Mouse (Mus musculus): ENCODE measurements around the gene Lmntd1. TPM values are rescaled to one million over a fixed set of nuclear protein-coding genes. Genes with fewer than 3 reads are reported as not detected.

Gene Lmntd1
- polyA plus RNA-seq, 1 experiment = not detected

DNA sequence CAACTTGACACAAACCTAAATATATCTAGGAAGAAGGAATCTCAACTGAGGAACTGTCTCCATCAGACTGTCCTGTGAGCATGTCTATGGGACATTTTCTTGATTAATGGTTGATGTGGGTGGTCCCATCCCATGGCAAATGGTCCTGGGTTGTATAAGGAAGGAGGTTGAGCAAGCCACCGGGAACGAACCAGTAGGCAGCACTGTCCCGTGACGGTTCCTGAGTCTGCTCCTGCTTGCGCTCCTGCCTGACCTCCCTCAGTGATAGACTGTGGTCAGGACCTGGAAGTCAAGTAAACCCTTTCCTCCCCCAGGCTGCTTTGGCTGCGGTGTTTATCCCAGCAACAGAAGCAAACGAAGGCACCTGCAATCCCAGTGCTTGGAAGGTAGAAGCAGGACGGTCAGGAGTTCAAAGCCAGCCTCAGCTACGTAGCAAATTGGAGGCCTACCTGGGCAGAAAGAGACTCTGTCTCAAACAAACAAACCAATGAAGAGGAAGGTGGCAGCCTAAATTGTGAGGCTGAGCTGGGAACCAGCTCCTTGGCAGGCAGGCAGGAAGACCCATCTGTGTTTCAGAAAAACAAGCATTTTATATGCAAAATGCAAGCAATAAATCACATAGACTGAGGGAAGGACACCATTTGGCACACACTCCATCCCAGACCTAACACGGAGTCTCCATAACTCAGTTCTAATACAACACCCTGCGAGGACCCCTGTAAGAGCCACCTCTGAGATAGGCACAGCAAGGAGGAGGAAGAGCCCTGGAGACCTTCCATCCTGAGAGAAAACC, 23.4 kb downstream of the Lmntd1 start:
- H3K4me3 ChIP-seq (ENCODE audit: insufficient read depth, low read depth, low read length) = no peak overlapping the region
- H3K4me1 ChIP-seq (ENCODE audit: control insufficient read depth, insufficient read depth, insufficient read length, low read length) = no peaks in the 10 kb centered on the region; the same call in 1 of the 2 replicates
- no peak overlapping the region for H3K27ac ChIP-seq (replicated peaks; ENCODE audit: low read depth, low read length)

DNA sequence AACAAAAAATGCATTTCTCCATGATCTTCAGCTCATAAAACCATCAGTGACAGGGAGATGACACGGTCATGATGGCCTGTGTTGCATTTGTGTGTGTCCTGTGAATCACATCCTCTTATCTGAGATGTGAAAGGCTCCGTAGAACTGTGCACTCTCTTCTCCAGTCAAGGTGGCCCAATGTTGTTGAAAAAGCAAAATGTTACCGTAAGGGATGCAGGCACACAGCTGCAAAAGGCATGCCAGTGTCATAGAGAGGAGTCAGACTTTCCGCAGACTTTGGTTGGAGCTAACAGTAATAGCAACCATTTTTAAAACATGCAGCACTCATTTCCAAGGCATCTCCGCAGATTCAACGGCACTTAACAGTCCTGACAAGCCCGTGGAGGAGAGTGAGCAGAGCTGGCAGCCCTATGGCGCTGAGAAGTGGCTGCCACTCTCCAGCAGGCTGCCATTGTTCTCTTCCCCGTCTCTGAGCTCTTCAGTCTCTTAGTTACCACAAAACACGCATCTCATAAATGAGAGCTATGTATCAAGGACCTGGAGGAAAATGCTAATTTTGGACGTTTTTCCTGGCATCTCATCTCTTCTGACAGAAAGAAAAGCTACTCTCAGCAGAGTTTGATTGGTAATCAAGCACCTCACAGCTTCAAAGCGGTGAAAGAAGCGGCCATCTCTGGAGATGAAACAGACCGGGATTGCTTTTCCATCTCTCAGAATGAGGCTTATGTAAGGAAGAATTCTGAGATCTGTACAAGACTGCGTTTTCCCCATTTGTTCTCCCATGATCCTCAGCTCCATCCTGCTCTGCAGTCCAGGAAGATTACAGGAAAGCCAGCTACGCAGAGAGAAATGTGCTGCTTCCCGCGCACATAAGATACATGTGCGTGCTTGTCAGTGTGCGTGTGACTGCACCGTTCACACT, 28.8 kb downstream of the Lmntd1 start:
- H3K4me3 ChIP-seq (ENCODE audit: insufficient read depth, low read depth, low read length) = no peak overlapping the region
- H3K27ac ChIP-seq (replicated peaks; ENCODE audit: low read depth, low read length) = no peak overlapping the region
- no peaks in the 10 kb centered on the region for H3K4me1 ChIP-seq (ENCODE audit: control insufficient read depth, insufficient read depth, insufficient read length, low read length)

DNA sequence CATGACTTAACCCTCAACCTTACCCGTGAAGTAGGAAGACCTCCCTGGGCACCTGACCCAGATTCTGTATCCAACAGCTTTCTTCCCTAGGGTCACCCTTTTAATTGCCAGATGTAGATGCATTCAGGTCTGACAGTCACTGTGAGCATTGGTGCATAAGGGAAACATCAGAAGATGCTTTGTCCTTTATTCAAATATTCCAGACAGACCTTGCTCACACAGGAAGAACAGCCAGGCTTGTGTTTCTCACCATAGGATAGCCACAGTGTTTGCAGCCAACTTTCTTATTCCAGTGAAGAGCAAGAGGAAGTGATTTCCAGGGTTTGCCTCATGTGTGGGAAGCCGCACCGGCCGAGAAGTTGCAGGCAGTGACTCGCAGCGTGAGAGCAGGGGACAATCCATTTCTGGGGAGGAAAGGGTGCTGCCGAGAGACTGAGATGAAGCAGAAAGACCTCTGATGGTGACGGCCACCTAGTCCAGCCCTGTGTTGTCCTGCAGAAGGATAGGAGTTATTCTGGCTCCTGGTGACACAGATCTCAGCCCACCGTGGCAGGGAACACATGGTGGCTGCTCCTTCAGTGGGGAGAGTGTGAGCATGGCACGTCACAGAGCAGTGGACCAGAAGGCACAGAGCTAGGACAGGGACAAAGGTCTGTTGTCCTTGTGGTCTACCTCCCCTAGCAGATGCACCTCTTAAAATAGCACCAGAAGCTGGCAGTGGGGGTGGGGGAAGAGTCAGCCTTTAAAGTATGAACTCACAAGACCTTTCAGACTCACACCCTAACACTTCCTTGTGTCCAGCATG, 32.6 kb downstream of the Lmntd1 start:
- H3K4me3 ChIP-seq (ENCODE audit: insufficient read depth, low read depth, low read length) = no peak overlapping the region
- no peaks in the 10 kb centered on the region for H3K4me1 ChIP-seq (ENCODE audit: control insufficient read depth, insufficient read depth, insufficient read length, low read length)

DNA sequence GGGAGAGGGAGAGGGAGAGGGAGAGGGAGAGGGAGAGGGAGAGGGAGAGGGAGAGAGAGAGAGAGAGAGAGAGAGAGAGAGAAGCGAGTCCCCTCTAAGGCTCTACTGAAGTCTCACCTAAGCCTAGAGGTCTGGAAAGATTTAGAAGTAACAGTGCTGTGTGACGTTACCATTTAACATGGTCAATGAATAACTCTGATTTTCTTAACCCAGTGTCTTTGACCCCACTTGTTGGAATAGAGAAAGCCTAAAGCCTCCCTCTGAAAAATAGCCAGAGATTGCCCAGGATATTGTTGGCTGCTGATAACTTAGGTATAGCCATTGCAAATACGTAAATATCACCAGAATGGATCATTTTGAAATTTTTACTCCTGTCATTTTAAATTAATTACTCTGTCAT, 34.4 kb downstream of the Lmntd1 start:
- H3K4me1 ChIP-seq (ENCODE audit: control insufficient read depth, insufficient read depth, insufficient read length, low read length) = no peaks in the 10 kb centered on the region
- H3K4me3 ChIP-seq (ENCODE audit: insufficient read depth, low read depth, low read length) = no peak overlapping the region
- no peak overlapping the region for H3K27ac ChIP-seq (replicated peaks; ENCODE audit: low read depth, low read length)

More for the DNA sequence above, 32.6 kb downstream of the Lmntd1 start:
- no peak overlapping the region for H3K27ac ChIP-seq (replicated peaks; ENCODE audit: low read depth, low read length)

DNA sequence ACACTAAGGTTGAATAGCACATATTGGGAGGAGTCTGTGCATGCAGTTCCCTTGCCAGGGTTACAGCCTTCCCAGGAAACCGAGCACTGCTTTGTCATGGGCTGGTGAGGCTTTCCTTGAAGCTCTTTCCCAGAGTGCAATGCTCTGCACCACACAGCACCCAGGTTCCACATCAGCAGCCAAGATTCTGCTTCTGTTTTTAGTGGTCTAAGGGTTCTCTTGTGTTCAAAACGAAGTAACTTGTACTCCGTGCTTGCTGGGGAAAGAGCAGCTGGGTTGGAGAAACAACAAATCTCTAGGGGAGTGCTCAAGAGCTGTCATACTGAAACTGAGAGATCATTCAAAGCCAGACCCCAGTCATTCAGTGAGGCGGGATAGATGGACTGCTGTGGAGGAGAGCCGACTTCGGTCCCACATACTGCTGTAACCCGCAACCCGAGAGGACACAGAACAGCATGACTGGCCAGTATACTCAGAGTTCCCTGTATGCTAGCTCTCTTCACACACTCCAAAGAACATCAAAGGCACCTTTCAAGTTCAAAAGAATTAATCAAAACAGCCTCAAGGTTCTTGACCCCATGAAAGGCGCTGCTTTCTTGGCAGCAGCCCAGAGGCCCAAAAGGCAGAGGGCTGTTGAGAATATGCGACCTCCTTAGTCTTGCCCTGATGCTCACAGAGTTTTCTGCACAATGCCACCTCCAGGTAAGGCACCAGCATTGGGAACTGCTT, 35.5 kb downstream of the Lmntd1 start:
- Histone ChIP-seq H3K4me1 (ENCODE audit: control insufficient read depth, insufficient read depth, insufficient read length, low read length) (no peaks in the 10 kb centered on the region), H3K4me3 (ENCODE audit: insufficient read depth, low read depth, low read length) (no peak overlapping the region), H3K27ac (replicated peaks; ENCODE audit: low read depth, low read length) (no peak overlapping the region)

DNA sequence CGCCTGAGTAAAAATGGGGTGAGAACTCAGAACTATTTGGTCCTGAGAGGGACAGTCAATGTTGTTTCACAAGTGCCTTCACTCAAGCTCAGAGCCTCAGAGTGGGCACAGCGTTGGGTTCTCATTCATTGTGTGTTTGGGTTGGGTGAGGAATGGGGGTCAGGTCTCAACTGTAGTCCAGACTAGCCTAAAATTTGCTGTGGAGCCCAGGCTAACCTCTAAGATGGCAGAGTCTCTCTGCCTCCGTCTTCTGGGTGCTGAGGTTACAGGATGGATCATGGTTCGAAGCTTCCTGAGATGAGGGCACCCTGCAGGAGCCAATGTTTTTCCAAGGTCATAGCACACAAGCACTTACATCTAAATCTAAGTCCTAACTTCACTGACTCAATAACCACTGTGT, 37.4 kb downstream of the Lmntd1 start:
- Histone ChIP-seq H3K27ac (replicated peaks; ENCODE audit: low read depth, low read length) (no peak overlapping the region), H3K4me1 (ENCODE audit: control insufficient read depth, insufficient read depth, insufficient read length, low read length) (no peaks in the 10 kb centered on the region), H3K4me3 (ENCODE audit: insufficient read depth, low read depth, low read length) (no peak overlapping the region)

DNA sequence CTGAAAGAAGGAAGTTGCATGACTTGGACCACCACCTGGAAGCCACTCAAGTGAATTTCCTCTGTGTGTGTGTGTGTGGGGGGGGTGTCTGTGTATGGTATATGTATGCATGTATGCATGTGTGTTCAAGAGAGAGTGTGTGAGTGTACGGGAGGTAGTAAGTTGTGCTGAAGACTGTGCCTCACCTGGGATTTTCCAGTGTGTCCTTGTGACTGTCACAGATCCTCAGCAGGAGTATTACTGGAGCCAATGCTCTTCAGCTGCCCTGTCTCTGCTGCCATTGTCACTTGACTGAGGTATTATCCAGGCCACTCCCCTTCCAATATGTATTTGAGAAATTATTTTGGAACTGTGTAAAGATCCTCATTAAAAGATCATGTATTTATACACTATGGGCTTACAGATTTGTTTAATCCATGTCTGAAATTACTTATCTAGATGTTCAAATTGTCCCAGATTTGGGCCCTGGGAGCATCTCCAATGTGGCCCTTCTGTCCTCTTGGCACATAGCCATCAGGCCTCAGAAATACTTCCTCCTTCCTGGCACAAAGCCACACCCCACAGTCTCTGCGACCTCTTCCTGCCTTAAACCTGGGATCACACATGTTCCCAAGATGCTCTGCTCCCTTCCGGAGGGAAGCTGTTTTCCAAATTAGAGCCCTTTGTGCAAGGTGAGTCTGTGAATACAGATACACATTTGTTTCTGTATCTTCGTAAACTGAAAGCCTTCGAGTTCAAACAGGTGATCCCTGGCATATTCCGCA, 40.7 kb downstream of the Lmntd1 start:
- no peaks in the 10 kb centered on the region for H3K4me1 ChIP-seq (ENCODE audit: control insufficient read depth, insufficient read depth, insufficient read length, low read length)
- no peak overlapping the region for H3K4me3 ChIP-seq (ENCODE audit: insufficient read depth, low read depth, low read length)
- H3K27ac ChIP-seq (replicated peaks; ENCODE audit: low read depth, low read length) = no peak overlapping the region

DNA sequence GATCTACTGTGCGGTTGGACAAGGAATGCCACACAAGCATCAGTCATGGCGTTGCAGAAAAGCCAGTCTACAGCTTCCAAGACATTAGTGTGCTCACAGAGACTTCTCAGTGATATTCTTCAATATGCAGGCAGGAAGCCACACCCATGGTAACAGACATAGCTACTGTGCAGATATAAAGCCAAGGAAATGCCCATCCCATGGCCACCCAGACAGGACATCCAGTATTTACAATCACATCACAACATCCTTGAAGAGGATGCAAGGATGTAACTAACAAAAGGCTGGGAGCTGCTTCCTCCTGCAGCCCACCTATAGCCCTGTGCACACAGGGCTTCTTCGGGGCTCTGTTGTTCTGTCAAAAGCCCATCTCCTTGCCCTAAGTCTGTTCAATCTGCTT, 45.4 kb downstream of the Lmntd1 start:
- no peaks in the 10 kb centered on the region for H3K4me1 ChIP-seq (ENCODE audit: control insufficient read depth, insufficient read depth, insufficient read length, low read length)
- H3K27ac ChIP-seq (replicated peaks; ENCODE audit: low read depth, low read length) = no peak overlapping the region
- no peak overlapping the region for H3K4me3 ChIP-seq (ENCODE audit: insufficient read depth, low read depth, low read length)

DNA sequence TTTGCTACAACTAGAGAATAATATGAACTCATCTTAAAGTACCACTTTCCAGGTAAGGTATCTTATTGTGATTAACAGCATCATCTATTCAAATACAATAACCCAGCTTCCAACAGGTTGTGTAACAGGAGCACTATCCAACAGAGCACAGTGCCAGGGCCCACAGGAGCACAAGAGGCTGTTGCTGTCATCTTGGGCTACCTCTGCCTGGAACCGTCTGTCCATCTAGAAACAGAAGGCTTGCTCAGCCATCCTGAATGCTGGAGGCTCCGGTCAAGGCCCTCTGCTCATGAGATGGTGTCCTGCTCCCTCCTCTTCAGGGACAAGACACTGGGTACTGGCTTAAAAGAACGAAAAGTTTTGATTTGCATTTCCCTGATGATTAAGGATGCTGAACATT, 46.3 kb downstream of the Lmntd1 start:
- Histone ChIP-seq H3K4me1 (ENCODE audit: control insufficient read depth, insufficient read depth, insufficient read length, low read length) (no peaks in the 10 kb centered on the region), H3K27ac (replicated peaks; ENCODE audit: low read depth, low read length) (no peak overlapping the region), H3K4me3 (ENCODE audit: insufficient read depth, low read depth, low read length) (no peak overlapping the region)

DNA sequence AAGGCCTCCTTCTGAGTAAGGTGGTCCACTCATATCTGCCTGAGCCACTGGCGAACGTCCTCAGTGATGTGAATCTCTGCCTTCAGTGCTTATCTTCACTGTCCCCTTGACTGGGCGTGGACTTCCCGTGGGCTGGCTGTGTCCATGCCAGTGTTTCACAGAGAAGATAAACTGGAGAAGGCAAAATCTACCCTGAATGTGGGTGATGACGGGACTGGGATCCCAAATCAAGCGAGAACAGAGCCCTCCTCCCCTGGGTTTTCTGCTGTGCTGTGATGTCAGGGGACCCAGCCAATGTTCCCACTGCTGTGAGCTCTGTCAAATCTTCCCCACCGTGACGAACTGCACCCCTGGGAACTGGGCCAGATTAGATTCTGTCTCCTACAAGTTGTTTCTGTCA, 46.8 kb downstream of the Lmntd1 start:
- Histone ChIP-seq H3K27ac (replicated peaks; ENCODE audit: low read depth, low read length) (no peak overlapping the region), H3K4me3 (ENCODE audit: insufficient read depth, low read depth, low read length) (no peak overlapping the region), H3K4me1 (ENCODE audit: control insufficient read depth, insufficient read depth, insufficient read length, low read length) (no peaks in the 10 kb centered on the region)

DNA sequence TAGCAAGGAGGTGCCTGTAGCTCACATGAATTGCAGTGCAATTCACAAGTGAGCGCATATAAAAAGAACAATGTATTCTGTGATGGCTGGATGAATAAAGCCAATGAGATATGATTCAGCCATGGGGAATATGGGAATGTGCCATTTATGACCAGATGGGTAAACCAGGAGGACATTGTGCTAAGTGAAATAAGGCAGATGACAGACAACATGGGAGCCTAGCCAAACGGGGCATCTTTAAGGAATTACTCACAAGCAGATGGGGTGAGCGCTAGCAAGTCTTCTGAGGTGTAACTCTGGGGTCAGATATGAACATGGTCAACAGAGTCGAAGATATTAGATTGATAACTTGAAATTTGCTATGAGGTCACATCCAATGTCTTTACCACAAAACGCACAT, 48.5 kb downstream of the Lmntd1 start:
- Histone ChIP-seq H3K4me1 (ENCODE audit: control insufficient read depth, insufficient read depth, insufficient read length, low read length) (no peaks in the 10 kb centered on the region), H3K4me3 (ENCODE audit: insufficient read depth, low read depth, low read length) (no peak overlapping the region), H3K27ac (replicated peaks; ENCODE audit: low read depth, low read length) (no peak overlapping the region)

DNA sequence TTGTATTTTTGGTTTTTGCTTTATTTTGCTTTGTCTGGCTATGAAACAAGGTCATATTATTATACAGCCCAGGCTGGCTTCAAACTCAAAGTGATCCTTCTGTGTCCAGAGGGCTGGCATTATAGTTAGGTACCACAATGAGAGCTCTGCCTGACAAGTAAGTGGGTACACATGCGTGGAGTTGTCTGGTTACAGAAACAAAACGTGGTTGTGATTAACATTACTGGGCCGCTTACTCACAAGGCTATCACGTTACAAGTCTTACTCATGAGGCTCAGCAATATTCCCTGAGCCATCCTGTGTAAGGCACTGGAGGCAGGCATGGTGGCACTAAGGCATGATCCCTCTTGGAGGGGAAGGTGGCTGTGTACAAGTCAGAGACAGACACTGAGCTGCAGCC, 49.4 kb downstream of the Lmntd1 start:
- Histone ChIP-seq H3K4me1 (ENCODE audit: control insufficient read depth, insufficient read depth, insufficient read length, low read length) (no peaks in the 10 kb centered on the region), H3K4me3 (ENCODE audit: insufficient read depth, low read depth, low read length) (no peak overlapping the region), H3K27ac (replicated peaks; ENCODE audit: low read depth, low read length) (no peak overlapping the region)

DNA sequence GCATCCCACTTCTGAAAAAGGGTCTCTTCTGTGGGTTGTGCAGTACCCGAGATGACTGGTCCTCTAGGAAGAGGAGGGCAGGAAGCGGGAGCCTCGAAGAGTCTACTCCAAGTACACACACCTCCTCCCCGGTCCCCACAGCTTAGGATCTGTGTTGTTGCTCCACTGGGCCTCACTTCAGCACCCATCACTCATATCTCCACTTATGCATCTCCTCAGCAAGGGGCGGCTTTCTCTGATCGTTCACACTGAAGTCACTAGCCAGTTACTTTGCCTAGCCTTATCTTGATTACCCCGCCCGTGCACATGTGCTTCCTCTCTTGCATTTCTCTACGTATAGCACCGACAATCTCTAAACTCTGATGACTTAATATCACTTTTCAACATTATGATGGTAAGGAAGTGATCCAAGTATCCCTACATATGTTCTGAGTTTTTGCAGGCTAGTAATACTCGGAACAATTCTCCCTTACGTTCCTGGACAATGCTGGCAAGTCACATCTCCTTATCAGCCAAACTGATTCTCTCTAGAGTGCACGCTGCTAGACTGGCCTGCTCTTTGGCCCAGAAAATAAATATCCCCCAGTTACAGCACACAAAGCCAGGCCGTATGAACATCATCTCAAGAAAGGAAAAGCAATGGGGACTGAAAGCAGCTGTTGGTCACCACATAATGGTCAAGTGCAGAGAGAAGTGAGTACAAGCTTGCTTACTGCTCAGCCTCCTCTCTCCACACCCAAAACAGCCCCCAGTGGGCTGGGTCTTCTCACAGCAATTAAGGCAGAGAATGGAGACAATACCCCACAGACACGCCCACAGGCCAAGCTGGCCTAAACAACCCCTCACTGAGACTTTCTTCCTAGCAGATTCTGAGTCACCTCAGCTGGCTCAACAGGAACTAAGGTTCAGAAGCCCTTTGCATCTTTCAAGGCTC, 56.8 kb downstream of the Lmntd1 start:
- no peaks in the 10 kb centered on the region for H3K4me1 ChIP-seq (ENCODE audit: control insufficient read depth, insufficient read depth, insufficient read length, low read length)
- no peak overlapping the region for H3K4me3 ChIP-seq (ENCODE audit: insufficient read depth, low read depth, low read length)
- H3K27ac ChIP-seq (replicated peaks; ENCODE audit: low read depth, low read length) = no peak overlapping the region

All from brown adipose tissue, adult 24 weeks (tissue).